Mouse (Mus musculus) effector memory CD4-positive, alpha-beta T cell, adult 5 months (primary cell): ENCODE measurements around the gene Olfr70. TPM values are rescaled to one million over a fixed set of nuclear protein-coding genes. Genes with fewer than 3 reads are reported as not detected.

Experiments used
- polyA plus RNA-seq: library from polyadenylated mRNA; unstranded; fragments of 100-300 nt; shearing (Covaris generic); gene quantifications from one replicate; pipeline ENCODE4 v1.2.1, GENCODE M21; 2017

The Olfr70 gene
- polyA plus RNA-seq, result not detected

GRCm38 (mm10) chr4:43700707-43701106, at the start of gene Olfr70:
Gene Olfr70, minus strand, starts transcription at chr4:43700807.

GRCm38 (mm10) chr4:43729794-43730550, 29.4 kb upstream of the Olfr70 start, which contains the start of gene Spaar:
Gene Spaar, plus strand, starts transcription at chr4:43730034.

GRCm38 (mm10) chr4:43726995-43727394, 26.4 kb upstream of the Olfr70 start, which contains the start of gene Hrct1:
Gene Hrct1, plus strand, starts transcription at chr4:43727188.

GRCm38 (mm10) chr4:43709869-43710268, 9.3 kb upstream of the Olfr70 start, which contains the start of gene Olfr71:
Gene Olfr71, minus strand, starts transcription at chr4:43710255.

GRCm38 (mm10) chr4:43668782-43669427, 31.7 kb downstream of the Olfr70 start, which contains the start of the genes Tmem8b and Fam221b:
Gene Tmem8b, plus strand, starts transcription at chr4:43668971.
Gene Fam221b, minus strand, starts transcription at chr4:43669145.

GRCm38 (mm10) chr4:43656339-43657109, 44.1 kb downstream of the Olfr70 start, which contains the start of gene Hint2:
Gene Hint2, minus strand, starts transcription at chr4:43656466.

GRCm38 (mm10) chr4:43653161-43654015, 47.2 kb downstream of the Olfr70 start, which contains the start of gene Spag8:
Gene Spag8, minus strand, starts transcription at chr4:43653594.

Other genes with a start within 250 kb of the Olfr70 start
- 15.3 TPM for gene Cd72, start 246.2 kb downstream of the Olfr70 start, polyA plus RNA-seq
- gene Sit1, start 217.1 kb downstream of the Olfr70 start, polyA plus RNA-seq, result 228 TPM
- gene Ccdc107, start 207.9 kb downstream of the Olfr70 start, polyA plus RNA-seq, result 64.2 TPM
- gene Arhgef39, start 201.1 kb downstream of the Olfr70 start, polyA plus RNA-seq, result 4.8 TPM
- gene Car9, start 193.8 kb downstream of the Olfr70 start, polyA plus RNA-seq, result 0.67 TPM
- gene Tpm2, start 177.0 kb downstream of the Olfr70 start, polyA plus RNA-seq, result not detected
- 58.4 TPM for gene Creb3, start 138.5 kb downstream of the Olfr70 start, polyA plus RNA-seq
- gene Tln1, start 138.1 kb downstream of the Olfr70 start, polyA plus RNA-seq, result 223 TPM
- 7.0 TPM for gene Rgp1, start 122.1 kb downstream of the Olfr70 start, polyA plus RNA-seq
- gene Gba2, start 121.9 kb downstream of the Olfr70 start, polyA plus RNA-seq, result 30.8 TPM
- 2.5 TPM for gene Msmp, start 116.3 kb downstream of the Olfr70 start, polyA plus RNA-seq
- not detected for gene Npr2, start 68.9 kb downstream of the Olfr70 start, polyA plus RNA-seq
- not detected for gene Spag8, start 47.2 kb downstream of the Olfr70 start, polyA plus RNA-seq
- 56.2 TPM for gene Hint2, start 44.3 kb downstream of the Olfr70 start, polyA plus RNA-seq
- gene Tmem8b, start 31.8 kb downstream of the Olfr70 start, polyA plus RNA-seq, result 1.3 TPM
- 0.67 TPM for gene Fam221b, start 31.7 kb downstream of the Olfr70 start, polyA plus RNA-seq
- gene Olfr71, start 9.4 kb upstream of the Olfr70 start, polyA plus RNA-seq, result not detected
- gene Hrct1, start 26.4 kb upstream of the Olfr70 start, polyA plus RNA-seq, result not detected
- gene Spaar, start 29.2 kb upstream of the Olfr70 start, polyA plus RNA-seq, result 0.09 TPM
- not detected for gene Olfr159, start 70.2 kb upstream of the Olfr70 start, polyA plus RNA-seq
- gene Olfr156, start 123.1 kb upstream of the Olfr70 start, polyA plus RNA-seq, result 1.6 TPM
- gene Olfr157, start 139.4 kb upstream of the Olfr70 start, polyA plus RNA-seq, result 0.87 TPM
- gene Olfr155, start 150.8 kb upstream of the Olfr70 start, polyA plus RNA-seq, result not detected
- 6.6 TPM for gene Reck, start 174.7 kb upstream of the Olfr70 start, polyA plus RNA-seq